Mouse (Mus musculus) embryonic facial prominence, embryonic 12.5 days (tissue): ENCODE data around the gene 1700088E04Rik. TPM values are rescaled to one million over a fixed set of nuclear protein-coding genes. Genes with fewer than 3 reads are reported as not detected.

Source experiments
- ATAC-seq: fragments of 200-750 bp; cut with Nextera tagmentation; 2 replicates; pipeline ENCODE4 v1.8.0; 2017; ENCODE audit not compliant: insufficient number of reproducible peaks, insufficient read depth, low FRiP score, low TSS enrichment
- H3K27ac ChIP-seq: fragments of 300-500 bp; sonication (generic); 2 replicates; pipeline ENCODE4 v1.5.1; 2016; ENCODE audit warnings: mild to moderate bottlenecking
- H3K27me3 ChIP-seq: fragments of 300-500 bp; sonication (generic); 2 replicates; pipeline ENCODE4 v1.6.1; 2016; ENCODE audit warnings: mild to moderate bottlenecking, moderate library complexity
- H3K36me3 ChIP-seq: fragments of 300-500 bp; sonication (generic); 2 replicates; pipeline ENCODE4 v1.6.1; 2016; ENCODE audit warnings: mild to moderate bottlenecking
- H3K4me1 ChIP-seq: fragments of 300-500 bp; sonication (generic); 2 replicates; pipeline ENCODE4 v1.6.1; 2016
- H3K4me2 ChIP-seq: fragments of 300-500 bp; sonication (generic); replicated peaks from 2 replicates; pipeline ENCODE4 v1.6.1; 2016; ENCODE audit warnings: mild to moderate bottlenecking, moderate library complexity
- H3K4me3 ChIP-seq: fragments of 300-500 bp; sonication (generic); 2 replicates; pipeline ENCODE4 v1.5.1; 2016; ENCODE audit warnings: mild to moderate bottlenecking
- H3K9ac ChIP-seq: fragments of 300-500 bp; sonication (generic); 2 replicates; pipeline ENCODE4 v1.6.1; 2016; ENCODE audit warnings: mild to moderate bottlenecking, moderate library complexity
- H3K9me3 ChIP-seq: fragments of 300-500 bp; sonication (generic); 2 replicates; pipeline ENCODE4 v1.6.1; 2016; ENCODE audit warnings: mild to moderate bottlenecking, moderate library complexity
- WGBS: fragments of 180-500 bp; shearing (Covaris S2); methylation state at CpG from one replicate; pipeline ENCODE4 v1.1.7; 2016; 5-methylcytosine and 5-hydroxymethylcytosine counted together
- polyA plus RNA-seq: library from polyadenylated mRNA; unstranded; fragments of >200 nt; fragmentation: Nextera tagmentation; extraction: Ambion mirVana; gene quantifications from 2 replicates; pipeline ENCODE4 v1.2.1, GENCODE M21; 2016

The 1700088E04Rik gene
- polyA plus RNA-seq, 1 experiment from 2014 or later, result 7.4 TPM

GRCm38 (mm10) chr15:79110528-79110927 lies 30.5 kb downstream of the 1700088E04Rik start:
- Histone ChIP-seq H3K27ac (no peak overlapping the region), H3K4me1 (peaks cover 28% of the 10 kb centered on the region), H3K36me3 (peaks cover 16% of the 10 kb centered on the region), H3K4me2 (peak overlapping the region; percentile 99), H3K4me3 (peak overlapping the region; percentile 86; the same call in 1 of the 2 replicates), H3K9me3 (no peaks in the 10 kb centered on the region), H3K9ac (peak overlapping the region; percentile 86; the same call in 1 of the 2 replicates), H3K27me3 (0 out of 2 replicates have a peak, but pooled peaks cover 7% of the 10 kb centered on the region)
- ATAC-seq, result no peak
- 71% methylated on average over 2 of the region's 2 CpGs for WGBS

- peak overlapping the region; percentile 86 for H3K4me3 ChIP-seq
- ATAC-seq, result no peak
- H3K27me3 ChIP-seq, result 0 out of 2 replicates have a peak, but pooled peaks cover 7% of the 10 kb centered on the region
- H3K4me1 ChIP-seq, result peaks cover 28% of the 10 kb centered on the region
- H3K4me2 ChIP-seq, result peak overlapping the region; percentile 99
- H3K9ac ChIP-seq, result peak overlapping the region; percentile 86; the same call in 1 of the 2 replicates
- WGBS, result 14% methylated on average over 9 of the region's 9 CpGs
- no peaks in the 10 kb centered on the region for H3K9me3 ChIP-seq
- no peak overlapping the region for H3K27ac ChIP-seq
- H3K36me3 ChIP-seq, result peaks cover 11% of the 10 kb centered on the region
These were observed 31.0 kb downstream of the 1700088E04Rik start for GRCm38 (mm10) chr15:79110031-79110430.

DNA sequence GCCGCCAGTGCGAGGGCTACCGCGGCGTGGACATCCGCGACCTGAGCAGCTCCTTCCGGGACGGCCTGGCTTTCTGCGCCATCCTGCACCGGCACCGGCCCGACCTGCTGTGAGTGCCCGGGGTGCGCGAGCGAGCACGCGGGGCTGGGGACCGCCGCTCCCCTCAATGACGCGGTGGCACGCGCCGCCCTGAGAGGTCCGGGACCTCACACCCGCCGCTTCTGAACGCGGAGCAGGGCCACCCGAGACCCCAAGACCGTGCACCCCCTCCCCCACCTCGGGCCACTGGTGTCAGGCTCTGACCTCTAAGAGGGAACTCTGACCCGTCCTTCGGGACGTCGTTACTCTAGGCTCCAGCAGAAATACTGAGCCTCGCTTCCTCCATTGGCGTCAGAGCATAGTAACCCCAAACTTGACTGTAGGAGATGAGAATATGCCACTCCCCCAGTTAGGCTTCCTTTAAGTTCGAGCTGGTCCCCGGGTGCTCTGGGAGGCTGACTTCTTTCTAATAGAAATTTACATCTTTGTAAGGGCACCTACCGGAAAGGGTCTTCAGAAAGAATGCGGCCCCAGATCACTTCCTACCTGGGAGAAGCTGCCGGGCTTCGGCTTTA lies 31.6 kb downstream of the 1700088E04Rik start:
- Histone ChIP-seq H3K27ac (peak overlapping the region; percentile 82), H3K9ac (peak overlapping the region; percentile 86), H3K4me1 (peaks cover 28% of the 10 kb centered on the region), H3K9me3 (no peaks in the 10 kb centered on the region), H3K27me3 (0 out of 2 replicates have a peak, but pooled peaks cover 7% of the 10 kb centered on the region), H3K36me3 (0 out of 2 replicates have a peak, but pooled peaks cover 6% of the 10 kb centered on the region), H3K4me2 (peak overlapping the region; percentile 99), H3K4me3 (peak overlapping the region; percentile 86)
- under 1% methylated on average over 46 of the region's 46 CpGs for WGBS
- peak; percentile 49; the same call in 1 of the 2 replicates for ATAC-seq

GRCm38 (mm10) chr15:79108421-79109320 lies 32.4 kb downstream of the 1700088E04Rik start, which contains the start of gene Micall1:
Micall1 (plus strand) TSS chr15:79108898.
- Histone ChIP-seq H3K4me1 (peaks cover 28% of the 10 kb centered on the region), H3K9ac (peak within 1 kb of the TSS; percentile 86), H3K27ac (peak within 1 kb of the TSS; percentile 82), H3K4me3 (peak within 1 kb of the TSS; percentile 86), H3K9me3 (no peaks in the 10 kb centered on the region), H3K4me2 (peak within 1 kb of the TSS; percentile 99), H3K36me3 (0 out of 2 replicates have a peak, but pooled peaks cover 6% of the 10 kb centered on the region), H3K27me3 (0 out of 2 replicates have a peak, but pooled peaks cover 7% of the 10 kb centered on the region)
- under 1% methylated on average over 49 of the region's 85 CpGs for WGBS
- ATAC-seq, result peak; percentile 75

GRCm38 (mm10) chr15:79107966-79108365 lies 33.1 kb downstream of the 1700088E04Rik start:
- peak overlapping the region; percentile 86; the same call in 1 of the 2 replicates for H3K4me3 ChIP-seq
- no peak for ATAC-seq

DNA sequence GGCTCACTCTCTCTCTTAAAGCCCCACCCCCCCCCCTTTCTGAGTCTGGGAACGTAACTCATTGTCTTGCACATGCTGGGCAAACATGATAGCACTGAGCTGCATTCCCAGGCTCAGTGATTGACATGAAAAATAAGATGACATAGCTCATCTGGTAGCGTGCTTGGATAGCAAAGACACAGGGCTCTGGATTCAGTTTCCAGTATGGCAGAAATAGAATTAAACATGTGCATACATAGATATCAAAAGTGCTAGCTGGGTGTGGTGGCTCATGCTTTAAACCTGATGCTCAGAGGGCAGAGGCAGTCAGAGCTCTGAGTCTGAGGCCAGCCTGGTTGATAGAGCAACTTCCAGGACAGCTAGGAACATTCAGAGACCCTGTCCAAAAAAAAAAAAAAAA lies 35.2 kb downstream of the 1700088E04Rik start:
- Histone ChIP-seq H3K9ac (no peak overlapping the region), H3K4me3 (no peak overlapping the region), H3K4me2 (no peak overlapping the region), H3K4me1 (peaks cover 22% of the 10 kb centered on the region), H3K36me3 (no peaks in the 10 kb centered on the region), H3K27me3 (0 out of 2 replicates have a peak, but pooled peaks cover 4% of the 10 kb centered on the region), H3K9me3 (no peaks in the 10 kb centered on the region), H3K27ac (no peak overlapping the region)
- WGBS, result 48% methylated on average over 2 of the region's 2 CpGs
- no peak for ATAC-seq

More at GRCm38 (mm10) chr15:79107966-79108365, 33.1 kb downstream of the 1700088E04Rik start:
- H3K4me2 ChIP-seq, result peak overlapping the region; percentile 99
- H3K36me3 ChIP-seq, result 0 out of 2 replicates have a peak, but pooled peaks cover 4% of the 10 kb centered on the region
- H3K27ac ChIP-seq, result peak overlapping the region; percentile 82
- H3K27me3 ChIP-seq, result 0 out of 2 replicates have a peak, but pooled peaks cover 7% of the 10 kb centered on the region
- H3K9ac ChIP-seq, result no peak overlapping the region
- no peaks in the 10 kb centered on the region for H3K9me3 ChIP-seq
- WGBS, result 16% methylated on average over 7 of the region's 7 CpGs
- H3K4me1 ChIP-seq, result peaks cover 28% of the 10 kb centered on the region

DNA sequence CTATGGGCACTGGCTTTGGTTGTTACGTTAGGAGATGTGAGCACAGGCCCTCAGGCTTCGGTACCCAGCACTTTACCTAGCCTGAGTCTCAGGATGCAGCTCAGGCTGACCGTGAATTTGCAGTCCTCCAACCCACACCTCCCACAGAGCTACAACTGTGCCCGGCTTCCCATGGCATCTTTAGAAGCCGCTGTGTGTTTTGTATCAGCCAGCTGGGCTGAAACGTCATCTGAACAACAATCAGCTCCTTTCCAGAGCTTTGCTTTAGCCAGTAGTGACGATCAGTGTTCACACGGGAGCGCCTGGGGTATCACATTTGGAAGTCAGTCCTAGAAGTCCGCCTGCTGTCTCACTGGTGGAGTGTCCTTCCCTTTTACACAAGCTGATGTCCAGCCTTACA lies 37.8 kb downstream of the 1700088E04Rik start:
- WGBS, result 71% methylated on average over 10 of the region's 10 CpGs
- Histone ChIP-seq H3K4me2 (no peak overlapping the region), H3K36me3 (no peaks in the 10 kb centered on the region), H3K27me3 (no peaks in the 10 kb centered on the region), H3K9ac (no peak overlapping the region), H3K4me3 (no peak overlapping the region), H3K9me3 (no peaks in the 10 kb centered on the region), H3K4me1 (peaks cover 15% of the 10 kb centered on the region; the same call in 1 of the 2 replicates), H3K27ac (no peak overlapping the region)
- ATAC-seq, result no peak

GRCm38 (mm10) chr15:79101531-79101930 lies 39.5 kb downstream of the 1700088E04Rik start:
- no peak overlapping the region; the same call in 1 of the 2 replicates for H3K9ac ChIP-seq
- no peaks in the 10 kb centered on the region for H3K36me3 ChIP-seq
- H3K9me3 ChIP-seq, result no peaks in the 10 kb centered on the region
- peaks cover 22% of the 10 kb centered on the region for H3K4me1 ChIP-seq
- 0 out of 2 replicates have a peak overlapping the region, but pooled peaks have one; percentile 25 for H3K27ac ChIP-seq
- H3K27me3 ChIP-seq, result no peaks in the 10 kb centered on the region
- H3K4me2 ChIP-seq, result no peak overlapping the region
- no peak overlapping the region for H3K4me3 ChIP-seq
- no peak for ATAC-seq

DNA sequence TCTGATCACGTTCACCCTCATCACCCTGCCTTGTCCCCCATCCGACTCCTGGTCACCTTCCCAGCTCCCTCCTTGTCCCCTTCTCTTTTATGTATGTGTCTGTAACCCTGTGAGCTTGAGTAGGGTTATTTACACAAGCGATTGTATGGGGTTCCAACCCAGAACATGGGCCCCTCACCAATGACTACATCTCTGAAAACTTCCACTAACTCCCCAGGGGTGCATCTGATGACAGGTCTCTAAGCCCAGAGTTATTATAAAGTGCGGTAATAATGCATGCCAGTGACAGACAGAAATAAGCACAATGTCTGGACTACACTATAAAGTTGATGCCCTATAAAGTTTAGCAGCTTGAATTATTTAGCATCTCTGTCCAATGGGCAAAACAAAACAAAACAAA lies 40.7 kb downstream of the 1700088E04Rik start:
- no peak for ATAC-seq
- no peak overlapping the region for H3K27ac ChIP-seq

GRCm38 (mm10) chr15:79099456-79099855 lies 41.6 kb downstream of the 1700088E04Rik start:
- WGBS, result 65% methylated on average over 4 of the region's 4 CpGs
- no peak overlapping the region for H3K27ac ChIP-seq
- no peak for ATAC-seq

More for the DNA sequence above, 40.7 kb downstream of the 1700088E04Rik start:
- WGBS, result 62% methylated on average over 4 of the region's 4 CpGs
- no peaks in the 10 kb centered on the region for H3K9me3 ChIP-seq
- H3K4me2 ChIP-seq, result no peak overlapping the region
- H3K9ac ChIP-seq, result no peak overlapping the region
- peaks cover 22% of the 10 kb centered on the region for H3K4me1 ChIP-seq
- H3K4me3 ChIP-seq, result no peak overlapping the region
- 0 out of 2 replicates have a peak, but pooled peaks cover 6% of the 10 kb centered on the region for H3K36me3 ChIP-seq
- H3K27me3 ChIP-seq, result no peaks in the 10 kb centered on the region

DNA sequence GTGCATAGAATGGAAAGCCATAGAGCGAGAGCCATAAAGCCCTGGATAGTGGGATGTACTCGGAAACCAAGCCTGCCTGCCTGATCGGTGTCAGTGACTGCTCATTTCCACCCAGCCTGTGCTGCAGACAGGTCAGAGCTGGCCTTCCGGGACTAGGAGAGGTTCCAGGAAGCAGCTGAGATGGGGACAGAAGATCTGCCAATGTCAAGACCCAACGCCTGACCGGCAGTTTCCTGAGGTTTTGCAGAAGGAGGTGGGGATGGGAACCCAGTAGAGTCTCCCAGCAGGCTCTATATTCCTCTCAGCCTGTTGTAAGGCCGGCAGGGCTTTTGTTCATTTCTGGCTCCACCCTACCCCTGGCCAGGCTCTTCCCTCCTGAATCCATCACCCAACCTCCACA lies 42.2 kb downstream of the 1700088E04Rik start:
- Histone ChIP-seq H3K4me3 (no peak overlapping the region), H3K27ac (no peak overlapping the region), H3K9me3 (no peaks in the 10 kb centered on the region), H3K27me3 (no peaks in the 10 kb centered on the region), H3K4me2 (no peak overlapping the region), H3K36me3 (peaks cover 17% of the 10 kb centered on the region), H3K9ac (no peak overlapping the region), H3K4me1 (peaks cover 22% of the 10 kb centered on the region)
- no peak for ATAC-seq
- WGBS, result 59% methylated on average over 7 of the region's 7 CpGs

More at GRCm38 (mm10) chr15:79099456-79099855, 41.6 kb downstream of the 1700088E04Rik start:
- Histone ChIP-seq H3K4me1 (peaks cover 22% of the 10 kb centered on the region), H3K9me3 (no peaks in the 10 kb centered on the region), H3K4me3 (no peak overlapping the region), H3K27me3 (no peaks in the 10 kb centered on the region), H3K36me3 (peaks cover 11% of the 10 kb centered on the region), H3K9ac (no peak overlapping the region), H3K4me2 (no peak overlapping the region)
